Mouse (Mus musculus): Measurements from ENCODE around the gene Grin1. TPM values are rescaled to one million over a fixed set of nuclear protein-coding genes. Genes with fewer than 3 reads are reported as not detected.

Grin1 gene
- polyA plus RNA-seq, 2 experiments, result 0.34 to 1.3 TPM

DNA sequence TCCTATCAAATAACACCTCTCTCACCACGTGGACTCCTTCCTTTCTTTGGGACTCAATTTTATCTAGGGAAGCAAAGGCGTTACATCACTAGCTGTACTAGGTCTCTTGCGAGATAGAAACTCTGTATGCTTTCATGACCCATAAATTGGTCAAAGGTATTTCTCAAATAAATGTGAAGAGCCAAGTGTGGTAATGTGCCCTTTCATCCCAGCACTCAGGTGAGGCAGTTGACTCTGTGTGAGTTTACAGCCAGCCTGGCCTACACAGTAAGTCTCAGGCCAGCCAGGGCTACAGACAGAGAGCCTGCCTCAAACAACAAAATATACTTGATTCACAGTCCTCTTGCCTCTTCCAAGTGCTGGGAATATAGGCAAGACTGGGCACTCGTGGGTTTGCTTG is 40.9 kb upstream of the Grin1 start:
- no peak for TF ChIP-seq POLR2A (IDR thresholded peaks at IDR 0.05; ENCODE audit: borderline replicate concordance, extremely low read depth, insufficient read depth, insufficient read length)
- Histone ChIP-seq H3K36me3 (ENCODE audit: control insufficient read depth, insufficient read depth, low read length) (no peaks in the 10 kb centered on the region), H3K4me1 (ENCODE audit: control insufficient read depth, insufficient read depth, low read length) (peaks cover 15% of the 10 kb centered on the region), H3K27ac (replicated peaks; ENCODE audit: low read depth, low read length) (no peak overlapping the region), H3K9ac (ENCODE audit: low read depth, low read length, severe bottlenecking) (no peak overlapping the region), H3K27me3 (ENCODE audit: control insufficient read depth, insufficient read depth, low read length) (0 out of 2 replicates have a peak, but pooled peaks cover 3% of the 10 kb centered on the region), H3K4me2 (replicated peaks; ENCODE audit: low read depth, low read length, severe bottlenecking) (no peak overlapping the region), H3K9me3 (ENCODE audit: control insufficient read depth, low read length) (no peaks in the 10 kb centered on the region), H3K4me3 (replicated peaks; ENCODE audit: low read length) (no peak overlapping the region)
- ATAC-seq (ENCODE audit: low FRiP score, low read depth), result no peak
- WGBS, result 75% methylated on average over 4 of the region's 4 CpGs
- DNase-seq (ENCODE audit: low spot score), result no peak

DNA sequence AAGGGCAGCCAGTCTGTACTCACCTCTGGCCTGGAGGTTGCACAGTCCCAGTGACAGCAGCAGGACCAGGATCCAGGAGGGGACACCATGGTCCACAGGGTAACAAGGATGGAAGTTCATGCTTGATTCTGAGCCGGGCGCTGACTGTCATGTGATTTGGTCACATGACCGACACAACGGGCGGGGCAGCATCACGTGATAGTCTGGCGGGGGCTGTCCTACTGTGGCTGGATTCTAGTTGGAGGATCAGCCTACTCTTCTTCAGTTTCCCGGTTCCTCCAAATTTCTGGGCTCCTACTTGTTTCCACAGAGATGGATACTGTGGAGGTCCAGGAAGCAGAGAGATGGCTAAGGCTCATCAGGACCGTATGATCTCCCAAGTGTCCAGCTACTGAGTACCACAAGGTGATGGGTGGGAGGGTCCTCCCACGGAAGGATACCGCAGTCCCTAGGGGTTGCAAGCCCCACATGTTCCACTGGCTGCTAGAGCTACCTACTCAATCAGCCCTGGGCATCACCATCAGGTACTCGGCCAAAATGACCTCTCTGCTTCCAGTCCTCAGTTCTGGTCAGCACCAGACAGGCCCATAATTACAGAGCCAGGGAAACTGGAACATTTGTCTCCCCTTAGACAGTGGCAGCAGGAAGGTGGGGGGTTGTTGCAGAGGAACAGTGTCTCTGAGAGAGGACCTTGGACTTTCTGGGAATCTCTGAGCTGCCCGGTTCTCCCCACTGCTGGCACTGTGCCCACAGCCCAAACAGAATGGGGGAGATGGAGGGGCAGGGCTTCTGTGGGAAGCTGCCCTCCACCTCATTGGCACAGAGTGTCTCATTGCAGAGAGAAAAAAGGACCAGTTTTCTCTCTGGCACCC is 37.5 kb upstream of the Grin1 start, which contains the start of gene Dpp7:
TSS of gene Dpp7 (minus strand) at position 152 of the 872 bp plus-strand sequence.
- ATAC-seq (ENCODE audit: low FRiP score, low read depth) (peak; percentile 87), DNase-seq (ENCODE audit: low spot score) (peak; percentile 80)
- peak within 1 kb of the TSS; percentile 58 for H3K9ac ChIP-seq (ENCODE audit: low read depth, low read length, severe bottlenecking)
- peaks cover 24% of the 10 kb centered on the region for H3K36me3 ChIP-seq (ENCODE audit: control insufficient read depth, insufficient read depth, low read length)
- TF ChIP-seq POLR2A (IDR thresholded peaks at IDR 0.05; ENCODE audit: borderline replicate concordance, extremely low read depth, insufficient read depth, insufficient read length), result no peak
- peaks cover 15% of the 10 kb centered on the region for H3K4me1 ChIP-seq (ENCODE audit: control insufficient read depth, insufficient read depth, low read length)
- H3K4me2 ChIP-seq (replicated peaks; ENCODE audit: low read depth, low read length, severe bottlenecking), result peak within 1 kb of the TSS; percentile 94
- no peak within 1 kb of the TSS for H3K27ac ChIP-seq (replicated peaks; ENCODE audit: low read depth, low read length)
- H3K27me3 ChIP-seq (ENCODE audit: control insufficient read depth, insufficient read depth, low read length), result no peaks in the 10 kb centered on the region
- no peaks in the 10 kb centered on the region for H3K9me3 ChIP-seq (ENCODE audit: control insufficient read depth, low read length)
- 5% methylated on average over 13 of the region's 13 CpGs for WGBS
- peak within 1 kb of the TSS; percentile 52 for H3K4me3 ChIP-seq (replicated peaks; ENCODE audit: low read length)

DNA sequence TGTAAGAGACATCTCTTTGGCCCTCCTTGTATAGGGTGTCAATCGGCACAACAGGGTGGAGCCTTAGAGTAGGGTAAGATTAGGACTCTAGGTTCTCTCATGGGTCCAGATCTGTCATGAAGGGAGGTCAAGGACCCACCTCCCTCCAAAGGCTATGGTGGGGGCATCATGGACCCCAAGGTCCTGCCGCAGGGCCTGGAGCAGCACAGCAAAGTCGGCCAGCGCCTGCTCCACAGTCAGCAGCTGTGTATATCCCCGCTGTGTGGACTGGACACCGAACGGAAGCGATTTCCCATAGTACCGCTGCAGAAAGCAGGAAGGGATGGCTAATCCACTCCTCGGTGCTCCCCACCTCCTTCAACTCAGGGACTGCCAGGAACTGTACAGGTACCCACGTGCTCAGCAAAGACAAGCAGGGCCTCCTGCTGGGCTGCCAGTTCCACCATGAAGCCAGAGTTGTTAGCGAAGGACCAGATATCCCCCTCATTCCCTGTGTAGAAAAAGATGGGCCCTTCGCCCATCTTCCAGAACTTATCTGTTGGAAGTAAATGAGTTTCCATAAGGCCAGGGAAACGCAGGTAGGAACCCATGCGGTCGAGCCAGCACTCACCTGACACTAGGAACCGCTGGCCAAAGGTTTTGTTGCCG is 36.6 kb upstream of the Grin1 start:
- DNase-seq (ENCODE audit: low spot score), result no peak

DNA sequence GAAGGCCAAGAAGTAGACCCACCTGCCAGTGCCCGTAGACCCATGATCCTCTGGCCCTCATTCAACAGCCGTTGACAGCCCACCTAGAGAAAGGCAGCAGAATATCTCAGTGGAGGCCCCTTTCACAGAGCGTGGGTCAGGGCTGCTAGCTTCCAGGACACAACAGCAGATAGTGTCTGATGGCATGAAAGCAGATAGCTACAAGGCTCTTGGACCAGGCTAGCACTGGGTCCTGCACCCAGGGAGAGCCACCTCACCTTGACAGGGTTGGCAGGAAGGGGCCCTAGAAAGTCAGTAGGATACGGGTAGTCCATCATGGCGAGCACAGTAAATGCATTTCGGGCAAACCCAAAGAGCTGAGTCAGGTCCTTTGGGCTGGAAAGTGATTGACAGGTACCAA is 35.2 kb upstream of the Grin1 start:
- ATAC-seq (ENCODE audit: low FRiP score, low read depth) (no peak), DNase-seq (ENCODE audit: low spot score) (no peak)
- Histone ChIP-seq H3K27ac (replicated peaks; ENCODE audit: low read depth, low read length) (no peak overlapping the region), H3K4me1 (ENCODE audit: control insufficient read depth, insufficient read depth, low read length) (peaks cover 15% of the 10 kb centered on the region), H3K4me2 (replicated peaks; ENCODE audit: low read depth, low read length, severe bottlenecking) (no peak overlapping the region), H3K9ac (ENCODE audit: low read depth, low read length, severe bottlenecking) (no peak overlapping the region), H3K36me3 (ENCODE audit: control insufficient read depth, insufficient read depth, low read length) (peaks cover 46% of the 10 kb centered on the region), H3K27me3 (ENCODE audit: control insufficient read depth, insufficient read depth, low read length) (no peaks in the 10 kb centered on the region), H3K9me3 (ENCODE audit: control insufficient read depth, low read length) (no peaks in the 10 kb centered on the region), H3K4me3 (replicated peaks; ENCODE audit: low read length) (no peak overlapping the region)
- no peak for TF ChIP-seq POLR2A (IDR thresholded peaks at IDR 0.05; ENCODE audit: borderline replicate concordance, extremely low read depth, insufficient read depth, insufficient read length)
- WGBS, result 89% methylated on average over 6 of the region's 6 CpGs

More for the DNA sequence above, 36.6 kb upstream of the Grin1 start:
- peaks cover 33% of the 10 kb centered on the region for H3K36me3 ChIP-seq (ENCODE audit: control insufficient read depth, insufficient read depth, low read length)
- H3K9ac ChIP-seq (ENCODE audit: low read depth, low read length, severe bottlenecking), result peak overlapping the region; percentile 58
- peak overlapping the region; percentile 94 for H3K4me2 ChIP-seq (replicated peaks; ENCODE audit: low read depth, low read length, severe bottlenecking)
- H3K4me1 ChIP-seq (ENCODE audit: control insufficient read depth, insufficient read depth, low read length), result peaks cover 15% of the 10 kb centered on the region
- no peak for ATAC-seq (ENCODE audit: low FRiP score, low read depth)
- TF ChIP-seq POLR2A (IDR thresholded peaks at IDR 0.05; ENCODE audit: borderline replicate concordance, extremely low read depth, insufficient read depth, insufficient read length), result no peak
- H3K4me3 ChIP-seq (replicated peaks; ENCODE audit: low read length), result peak overlapping the region; percentile 52
- H3K27ac ChIP-seq (replicated peaks; ENCODE audit: low read depth, low read length), result no peak overlapping the region
- H3K27me3 ChIP-seq (ENCODE audit: control insufficient read depth, insufficient read depth, low read length), result no peaks in the 10 kb centered on the region
- WGBS, result 41% methylated on average over 18 of the region's 18 CpGs
- H3K9me3 ChIP-seq (ENCODE audit: control insufficient read depth, low read length), result no peaks in the 10 kb centered on the region

DNA sequence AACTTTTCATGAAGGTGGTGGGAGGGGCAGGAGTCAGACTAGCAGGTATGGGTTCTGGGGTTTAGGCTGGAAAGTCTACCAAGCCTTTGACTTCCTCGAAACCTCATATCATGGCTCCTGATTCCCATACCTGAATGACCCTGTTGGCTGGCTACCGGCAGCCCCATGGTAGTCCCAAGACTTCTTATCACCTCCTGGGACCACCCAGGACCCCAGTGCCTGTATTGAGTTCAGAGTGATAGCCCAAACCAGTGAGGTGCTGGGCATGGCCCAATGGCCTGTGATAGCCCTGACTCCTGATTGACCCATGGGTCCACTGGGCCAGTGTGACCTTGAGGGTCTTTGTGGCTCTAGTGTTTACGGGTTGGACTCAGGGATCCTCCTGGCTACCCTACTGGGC is 31.7 kb upstream of the Grin1 start:
- 89% methylated on average over 3 of the region's 3 CpGs for WGBS
- Histone ChIP-seq H3K4me2 (replicated peaks; ENCODE audit: low read depth, low read length, severe bottlenecking) (no peak overlapping the region), H3K4me3 (replicated peaks; ENCODE audit: low read length) (no peak overlapping the region), H3K9me3 (ENCODE audit: control insufficient read depth, low read length) (no peaks in the 10 kb centered on the region), H3K4me1 (ENCODE audit: control insufficient read depth, insufficient read depth, low read length) (peaks cover 6% of the 10 kb centered on the region), H3K36me3 (ENCODE audit: control insufficient read depth, insufficient read depth, low read length) (peaks cover 79% of the 10 kb centered on the region), H3K27ac (replicated peaks; ENCODE audit: low read depth, low read length) (no peak overlapping the region), H3K27me3 (ENCODE audit: control insufficient read depth, insufficient read depth, low read length) (no peaks in the 10 kb centered on the region), H3K9ac (ENCODE audit: low read depth, low read length, severe bottlenecking) (no peak overlapping the region)
- no peak for TF ChIP-seq POLR2A (IDR thresholded peaks at IDR 0.05; ENCODE audit: borderline replicate concordance, extremely low read depth, insufficient read depth, insufficient read length)
- ATAC-seq (ENCODE audit: low FRiP score, low read depth) (no peak), DNase-seq (ENCODE audit: low spot score) (no peak)
